Mouse (Mus musculus) cerebellum, adult 11 months (tissue): ENCODE results near the gene Nek7.

Experiments
- DNase-seq: peaks from one replicate; pipeline ENCODE4 v3.0.0; 2022

Gene Nek7

GRCm38 (mm10) chr1:138619996-138620461 is at the start of gene Nek7:
TSS of gene Nek7 (minus strand) at chr1:138620141.
- DNase-seq = no peak

GRCm38 (mm10) chr1:138662342-138662741 is 42.4 kb upstream of the Nek7 start:
- DNase-seq = no peak

GRCm38 (mm10) chr1:138654212-138654611 is 34.3 kb upstream of the Nek7 start:
- no peak for DNase-seq

GRCm38 (mm10) chr1:138644991-138645390 is 25.1 kb upstream of the Nek7 start:
- DNase-seq = no peak

GRCm38 (mm10) chr1:138643306-138643830 is 23.4 kb upstream of the Nek7 start:
- no peak for DNase-seq

GRCm38 (mm10) chr1:138640934-138641461 is 21.1 kb upstream of the Nek7 start:
- no peak for DNase-seq

- DNase-seq = no peak
These were observed 17.9 kb upstream of the Nek7 start for GRCm38 (mm10) chr1:138637850-138638249.

GRCm38 (mm10) chr1:138634561-138634960 is 14.6 kb upstream of the Nek7 start:
- no peak for DNase-seq

- no peak for DNase-seq
These were observed 9.0 kb upstream of the Nek7 start for GRCm38 (mm10) chr1:138628919-138629318.

GRCm38 (mm10) chr1:138628486-138628885 is 8.5 kb upstream of the Nek7 start:
- no peak for DNase-seq

GRCm38 (mm10) chr1:138627804-138628203 is 7.9 kb upstream of the Nek7 start:
- no peak for DNase-seq

GRCm38 (mm10) chr1:138626288-138626687 is 6.3 kb upstream of the Nek7 start:
- no peak for DNase-seq

GRCm38 (mm10) chr1:138623870-138624269 is 3.9 kb upstream of the Nek7 start:
- no peak for DNase-seq

- DNase-seq = no peak
These were observed 2.9 kb upstream of the Nek7 start for GRCm38 (mm10) chr1:138622831-138623230.

GRCm38 (mm10) chr1:138622431-138622830 is 2.5 kb upstream of the Nek7 start:
- DNase-seq = no peak

GRCm38 (mm10) chr1:138619114-138619971 is 598 bp downstream of the Nek7 start:
- peak; percentile 88 for DNase-seq

- DNase-seq = peak; percentile 67
These were observed 2.0 kb downstream of the Nek7 start for GRCm38 (mm10) chr1:138618012-138618354.

GRCm38 (mm10) chr1:138617279-138618011 is 2.5 kb downstream of the Nek7 start:
- no peak for DNase-seq

- DNase-seq = no peak
These were observed 4.6 kb downstream of the Nek7 start for GRCm38 (mm10) chr1:138615388-138615787.

GRCm38 (mm10) chr1:138614552-138615287 is 5.2 kb downstream of the Nek7 start:
- DNase-seq = no peak

- no peak for DNase-seq
These were observed 7.8 kb downstream of the Nek7 start for GRCm38 (mm10) chr1:138612177-138612576.

- no peak for DNase-seq
These were observed 10.8 kb downstream of the Nek7 start for GRCm38 (mm10) chr1:138609176-138609575.

- DNase-seq = no peak
These were observed 11.6 kb downstream of the Nek7 start for GRCm38 (mm10) chr1:138608336-138608735.
